Mouse (Mus musculus) forelimb bud, embryonic 11.5 days (tissue): Measurements from ENCODE around the gene Uimc1.

Source experiments
- DNase-seq: peaks from one replicate; pipeline ENCODE4 v3.0.0-alpha.2; 2012; ENCODE audit warnings: low read depth, low spot score

Gene Uimc1

GRCm38 (mm10) chr13:55047706-55048105 is 52.4 kb downstream of the Uimc1 start:
- DNase-seq: no peak

DNA sequence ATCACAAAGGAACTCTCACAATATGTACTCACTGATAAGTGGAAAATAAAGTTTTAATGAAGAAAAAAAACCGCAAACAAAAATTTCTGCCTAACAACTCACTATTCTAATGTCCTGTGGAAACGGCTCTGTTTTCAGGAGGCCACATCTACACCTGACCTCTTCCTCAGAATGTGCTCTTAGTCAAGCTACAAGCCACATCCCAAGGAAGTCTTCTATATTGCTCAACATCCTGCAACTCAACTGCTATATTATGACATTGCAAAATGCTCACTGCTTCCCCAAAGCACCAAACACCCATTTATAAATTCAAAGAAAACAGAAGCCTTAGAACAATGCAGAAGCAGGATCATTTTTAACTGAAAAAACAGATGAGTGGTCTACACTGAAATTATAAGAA is 60.1 kb downstream of the Uimc1 start:
- no peak for DNase-seq

DNA sequence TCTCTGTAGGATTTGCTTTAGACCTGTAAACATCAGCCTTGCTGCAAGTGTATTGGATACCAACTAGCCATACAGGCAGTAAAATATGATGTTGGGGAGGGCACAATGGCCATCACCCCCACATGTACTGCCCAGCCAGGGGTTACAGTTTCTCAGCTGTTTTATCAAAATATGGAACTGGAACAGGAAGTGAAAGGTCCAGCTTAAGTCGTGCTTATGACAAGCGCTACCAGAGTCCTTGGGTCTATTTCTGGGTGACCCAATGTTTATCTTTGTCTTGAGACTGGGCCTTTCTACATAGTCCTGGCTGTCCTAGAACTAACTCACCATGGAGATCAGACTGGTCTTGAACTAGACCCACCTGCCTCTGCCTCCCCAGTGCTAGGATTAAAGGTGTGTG is 75.9 kb downstream of the Uimc1 start:
- no peak for DNase-seq

GRCm38 (mm10) chr13:55022715-55023114 is 77.4 kb downstream of the Uimc1 start:
- no peak for DNase-seq

GRCm38 (mm10) chr13:55022256-55022655 is 77.8 kb downstream of the Uimc1 start:
- DNase-seq: no peak

GRCm38 (mm10) chr13:55021194-55021779 is 78.8 kb downstream of the Uimc1 start, which contains the start of gene Hk3:
Hk3 (minus strand) TSS chr13:55021385.
- DNase-seq: no peak

DNA sequence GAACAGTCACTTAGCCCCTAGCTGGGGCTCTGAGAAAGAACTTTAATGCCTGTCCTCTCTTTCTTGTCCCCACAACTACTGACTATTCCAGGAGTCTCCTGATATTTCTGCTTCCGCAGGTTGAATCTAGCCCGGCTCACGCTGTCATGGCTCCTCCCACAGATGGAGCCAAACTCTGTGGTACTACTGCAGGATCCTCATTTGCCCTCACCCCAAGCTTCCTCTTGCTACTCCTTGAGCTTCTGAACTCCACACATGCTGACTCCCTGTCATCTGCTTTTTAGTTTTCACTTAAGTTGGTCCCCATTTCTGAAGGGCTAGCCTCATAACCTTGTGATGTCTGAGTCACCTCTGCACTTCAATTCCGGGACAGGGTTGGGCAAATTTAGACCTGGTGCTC is 80.0 kb downstream of the Uimc1 start:
- DNase-seq: no peak

DNA sequence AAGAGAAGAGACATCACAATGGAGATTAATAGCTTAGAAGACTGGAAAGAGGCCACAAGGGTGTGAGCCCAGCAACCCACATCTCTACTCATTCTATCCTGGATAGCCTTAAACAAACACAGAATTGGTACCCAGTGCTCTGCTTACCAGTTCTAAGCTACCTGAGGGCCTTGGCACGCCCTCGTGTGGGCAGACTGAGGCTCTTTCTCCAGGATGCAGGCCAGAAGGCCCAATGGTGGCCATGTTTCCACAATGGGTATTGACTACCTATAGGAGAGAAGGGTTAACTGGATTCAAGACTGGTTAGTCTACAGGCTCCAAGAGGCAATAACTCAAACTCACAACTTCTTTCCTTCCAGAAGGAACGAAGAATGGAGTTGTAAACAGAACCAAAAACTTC is 80.9 kb downstream of the Uimc1 start:
- DNase-seq: no peak

GRCm38 (mm10) chr13:55018700-55019099 is 81.4 kb downstream of the Uimc1 start:
- no peak for DNase-seq

DNA sequence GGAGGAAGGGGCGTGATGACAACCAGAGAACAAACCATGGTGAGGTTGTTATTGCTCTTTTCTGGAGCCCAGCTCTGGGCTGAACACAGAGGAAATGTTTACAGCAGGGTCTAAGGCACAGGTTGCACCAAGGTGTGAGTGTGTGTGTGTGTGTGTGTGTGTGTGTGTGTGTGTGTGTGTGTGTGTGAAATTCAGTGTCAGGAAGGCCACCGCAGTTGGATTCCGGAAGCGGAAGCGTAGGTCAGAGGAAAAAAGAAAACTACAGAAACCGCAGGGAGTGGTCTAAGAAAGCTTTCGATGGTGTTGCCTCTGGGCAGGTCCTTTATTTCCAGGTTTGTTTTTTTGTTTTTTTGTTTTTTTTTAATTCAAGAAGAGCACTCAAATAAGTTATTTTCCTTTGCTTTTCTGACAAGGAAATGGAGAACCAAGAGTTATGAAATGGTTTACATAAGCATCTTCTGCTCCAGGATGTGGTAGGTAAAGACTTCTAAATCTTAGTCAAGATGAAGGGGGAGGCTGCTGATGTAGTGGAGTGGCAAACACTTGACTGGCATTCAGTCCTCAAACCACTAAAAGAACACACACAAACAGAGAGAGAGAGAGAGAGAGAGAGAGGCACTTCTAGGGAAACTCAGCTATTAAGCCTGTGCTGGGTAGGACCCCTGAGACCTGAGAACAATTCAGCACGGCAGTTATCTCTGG is 82.1 kb downstream of the Uimc1 start:
- no peak for DNase-seq

DNA sequence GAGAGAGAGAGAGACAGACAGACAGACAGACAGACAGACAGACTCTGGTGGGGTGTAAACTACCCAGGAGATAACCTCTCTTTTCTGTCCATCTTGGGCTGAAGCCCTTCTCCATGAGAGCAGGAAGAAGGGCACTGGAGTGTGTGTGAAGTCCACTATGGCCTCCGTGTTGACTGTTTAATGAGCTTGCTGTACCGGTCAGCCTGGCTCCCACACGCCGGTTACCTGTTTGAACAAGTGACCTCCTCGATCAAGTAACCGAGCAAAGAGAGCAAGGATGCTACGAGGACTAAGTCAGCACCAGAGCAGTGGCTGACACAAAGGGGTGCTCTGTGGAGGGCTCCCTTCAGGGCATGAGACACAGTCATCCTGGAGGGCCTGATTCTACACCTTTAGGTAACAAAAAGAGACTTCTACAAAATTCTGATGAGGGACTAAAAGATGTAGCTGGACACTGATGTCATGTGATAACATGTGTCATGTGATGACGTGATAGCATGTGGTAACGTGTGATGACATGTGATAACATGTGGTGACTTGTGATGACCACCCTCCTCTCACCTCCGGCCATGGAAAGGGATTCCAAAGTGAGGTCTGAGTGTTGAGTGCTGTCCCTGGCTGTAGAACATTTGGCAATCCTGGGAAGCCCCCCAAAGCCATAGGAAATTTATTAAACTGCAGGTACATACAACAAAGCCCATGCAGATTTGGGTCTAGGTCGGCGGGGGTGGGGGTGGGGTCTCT is 82.8 kb downstream of the Uimc1 start:
- DNase-seq: no peak

- DNase-seq: no peak
Observed at GRCm38 (mm10) chr13:55014451-55014850, 85.6 kb downstream of the Uimc1 start.

- DNase-seq: no peak
Observed at GRCm38 (mm10) chr13:55013702-55014344, 86.3 kb downstream of the Uimc1 start.

DNA sequence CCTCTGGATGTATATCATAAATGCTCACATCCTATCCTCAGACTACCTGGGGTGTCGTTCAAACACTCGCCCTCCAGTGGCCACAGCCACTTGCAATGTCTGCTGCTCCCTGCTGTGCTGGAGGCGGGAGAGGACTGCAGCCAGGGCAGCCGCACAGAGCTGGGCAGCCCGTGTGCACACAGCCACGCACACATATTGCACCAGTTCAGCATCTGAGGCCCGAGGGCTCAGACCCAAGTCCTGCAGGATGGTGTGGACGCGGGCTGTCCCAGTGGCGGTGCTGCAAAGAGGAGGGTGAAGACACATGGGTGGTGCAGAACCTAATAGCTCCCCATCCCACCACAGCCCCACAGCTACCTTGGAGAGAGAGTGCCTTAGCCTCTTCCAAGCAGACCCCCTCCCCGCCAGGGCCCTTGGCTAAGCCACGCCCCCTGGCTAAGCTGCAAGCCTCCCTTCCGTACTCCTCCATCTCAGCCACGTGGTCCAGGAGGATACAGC is 88.1 kb downstream of the Uimc1 start:
- no peak for DNase-seq

GRCm38 (mm10) chr13:55011103-55011502 is 89.0 kb downstream of the Uimc1 start:
- no peak for DNase-seq

- DNase-seq: no peak
Observed at GRCm38 (mm10) chr13:55008589-55008988, 91.5 kb downstream of the Uimc1 start.

GRCm38 (mm10) chr13:55006415-55006742 is 93.7 kb downstream of the Uimc1 start:
- DNase-seq: no peak

DNA sequence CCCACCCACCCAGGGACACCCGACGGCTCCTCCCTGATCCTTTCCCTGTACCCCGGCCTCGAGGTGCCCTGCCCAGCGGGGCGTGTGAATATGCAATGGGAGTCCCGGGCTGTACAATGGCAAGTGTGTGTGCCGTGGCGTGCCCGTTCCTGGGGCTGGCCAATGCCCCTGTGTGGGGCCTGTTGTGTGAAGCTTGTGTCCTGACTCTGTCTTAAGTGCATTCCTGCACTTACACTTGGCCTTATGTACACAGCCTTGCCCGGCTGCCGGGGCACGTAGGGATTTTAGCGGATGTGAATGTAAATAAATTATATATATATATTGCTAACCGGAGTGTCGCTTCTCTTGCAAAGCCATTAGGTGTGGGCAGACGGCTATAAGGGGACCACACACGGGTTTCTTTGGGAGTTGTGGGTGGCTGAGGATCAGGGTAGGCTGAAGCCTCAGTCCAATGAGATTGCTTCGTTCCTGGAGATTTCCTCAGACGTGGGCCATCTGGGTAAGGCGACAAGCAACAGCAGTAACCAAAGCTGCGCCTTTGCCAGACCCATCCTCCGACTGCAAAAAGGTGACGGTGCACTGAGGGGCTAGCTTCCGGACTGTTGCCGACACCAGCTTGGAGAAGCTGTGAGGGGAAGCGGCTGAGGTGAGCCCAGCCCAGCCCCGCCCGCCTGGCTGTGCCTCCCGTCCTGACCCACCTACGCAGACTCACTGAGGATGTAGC is 94.2 kb downstream of the Uimc1 start:
- no peak for DNase-seq

- no peak for DNase-seq
Observed at GRCm38 (mm10) chr13:55004646-55005045, 95.5 kb downstream of the Uimc1 start.

GRCm38 (mm10) chr13:55002090-55002489 is 98.0 kb downstream of the Uimc1 start:
- DNase-seq: no peak

GRCm38 (mm10) chr13:55000433-55000832 is 99.7 kb downstream of the Uimc1 start:
- DNase-seq: no peak

GRCm38 (mm10) chr13:54997568-54997967 is 102.5 kb downstream of the Uimc1 start:
- no peak for DNase-seq
